8 mouse cellular contexts compared by ENCODE assay signal in the genomic region with DNA sequence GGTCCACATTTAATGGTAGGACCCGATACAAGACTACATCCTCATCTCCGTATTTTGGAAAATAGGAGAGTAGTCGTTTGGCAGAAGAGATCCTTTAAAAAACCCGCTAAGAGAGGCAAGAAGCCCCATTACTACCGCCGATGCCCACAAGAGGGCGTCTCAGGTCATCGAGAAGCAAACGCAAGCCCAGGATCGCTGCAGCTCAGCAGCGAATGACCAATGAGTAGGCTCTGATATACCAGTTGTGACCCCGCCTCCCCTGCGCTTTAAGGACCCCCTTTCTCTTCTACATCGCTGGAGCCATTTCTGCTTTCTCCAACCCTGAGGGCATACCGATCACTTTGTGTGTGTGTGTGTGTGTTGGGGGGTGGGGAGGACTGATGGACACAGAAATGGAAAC.
A peak's percentile ranks its signal among the peaks of the same experiment; 100 is the strongest.
DNase-seq lines count a peak whose midpoint lies in the region; ATAC-seq lines count a peak whose summit lies in the region.

No protein-coding gene starts in this region.

- intact Hi-C loops in heart, postnatal 36 days (cut with DNase I): loop anchor here (1.0 to 10.0 kb wide), 3 partner anchors 102 to 339 kb away; a partner anchor contains a TSS

- no peak overlapping the region for H3K27ac ChIP-seq in forebrain, embryonic 16.5 days (ENCODE audit: low read length)
- peak overlapping the region; percentile 18; the same call in 1 of the 2 replicates for H3K27ac ChIP-seq in neural tube, embryonic 15.5 days (replicated peaks)

- peak overlapping the region; percentile 51 for H3K9ac ChIP-seq in forebrain, embryonic 16.5 days (replicated peaks; ENCODE audit: low read depth, low read length)
- peak overlapping the region; percentile 26; the same call in 1 of the 2 replicates for H3K9ac ChIP-seq in neural tube, embryonic 15.5 days (replicated peaks)

- peak; percentile 86 for ATAC-seq in cerebellum, adult (ENCODE audit: insufficient number of reproducible peaks, low FRiP score, low TSS enrichment)
- peak; percentile 90 for ATAC-seq in forebrain, embryonic 16.5 days
- peak; percentile 91 for ATAC-seq in neural tube, embryonic 15.5 days (ENCODE audit: low FRiP score)

- peaks cover 7% of the 10 kb centered on the region; the same call in 1 of the 2 replicates for H3K4me1 ChIP-seq in forebrain, embryonic 16.5 days (replicated peaks; ENCODE audit: control insufficient read depth, insufficient read depth, low read length)
- H3K4me1 ChIP-seq in neural tube, embryonic 15.5 days: peaks cover 14% of the 10 kb centered on the region

- no peaks in the 10 kb centered on the region for H3K9me3 ChIP-seq in forebrain, embryonic 16.5 days (ENCODE audit: control insufficient read depth, low read length)
- no peaks in the 10 kb centered on the region for H3K9me3 ChIP-seq in neural tube, embryonic 15.5 days (replicated peaks)

- H3K4me2 ChIP-seq in forebrain, embryonic 16.5 days (ENCODE audit: low read length): peak overlapping the region; percentile 69
- peak overlapping the region; percentile 72 for H3K4me2 ChIP-seq in neural tube, embryonic 15.5 days

- 2% methylated on average over 14 of the region's 15 CpGs for WGBS in forebrain, embryonic 16.5 days
- 3% methylated on average over 15 of the region's 15 CpGs for WGBS in neural tube, embryonic 15.5 days

- DNase-seq in ES-CJ7 (ENCODE audit: low read depth, low spot score): peak; percentile 88
- DNase-seq in heart, postnatal 36 days: peak; percentile 80 to 93
- DNase-seq in layer of hippocampus, adult 18-20 months (ENCODE audit: low spot score in 2 of 2): peak; percentile 73 to 93
- peak; percentile 72 to 79 for DNase-seq in lung, adult 18-20 months
- DNase-seq in testis, postnatal 10 days (ENCODE audit: low spot score): peak; percentile 96

- H3K4me3 ChIP-seq in forebrain, embryonic 16.5 days (replicated peaks; ENCODE audit: low read length): peak overlapping the region; percentile 48
- H3K4me3 ChIP-seq in neural tube, embryonic 15.5 days (replicated peaks): peak overlapping the region; percentile 40

- H3K27me3 ChIP-seq in forebrain, embryonic 16.5 days (replicated peaks; ENCODE audit: control insufficient read depth, insufficient read depth, low read length): peaks cover 2% of the 10 kb centered on the region; the same call in 1 of the 2 replicates
- H3K27me3 ChIP-seq in neural tube, embryonic 15.5 days (replicated peaks): no peaks in the 10 kb centered on the region; the same call in none of the 2 replicates

- no peaks in the 10 kb centered on the region for H3K36me3 ChIP-seq in forebrain, embryonic 16.5 days (ENCODE audit: control insufficient read depth, insufficient read depth)
- H3K36me3 ChIP-seq in neural tube, embryonic 15.5 days: no peaks in the 10 kb centered on the region
